Mouse (Mus musculus) midbrain, embryonic 13.5 days (tissue): ENCODE data around the gene Vhl. TPM values are rescaled to one million over a fixed set of nuclear protein-coding genes. Genes with fewer than 3 reads are reported as not detected.

ENCODE experiments used
- ATAC-seq: fragments of 200-750 bp; cut with Nextera tagmentation; 2 replicates; pipeline ENCODE4 v1.8.0; 2017; ENCODE audit warnings: mild to moderate bottlenecking, moderate TSS enrichment, moderate library complexity
- H3K27ac ChIP-seq: fragments of 300-500 bp; sonication (generic); 2 replicates; pipeline ENCODE4 v1.5.1; 2015; ENCODE audit warnings: inconsistent platforms, mild to moderate bottlenecking, moderate library complexity
- H3K27me3 ChIP-seq: fragments of 300-500 bp; sonication (generic); 2 replicates; pipeline ENCODE4 v1.6.1; 2015; ENCODE audit warnings: mild to moderate bottlenecking, inconsistent platforms
- H3K36me3 ChIP-seq: fragments of 300-500 bp; sonication (generic); 2 replicates; pipeline ENCODE4 v1.6.1; 2015; ENCODE audit warnings: mild to moderate bottlenecking, inconsistent platforms
- H3K4me1 ChIP-seq: fragments of 300-500 bp; sonication (generic); replicated peaks from 2 replicates; pipeline ENCODE4 v1.6.1; 2015; ENCODE audit warnings: inconsistent platforms
- H3K4me2 ChIP-seq: fragments of 300-500 bp; sonication (generic); replicated peaks from 2 replicates; pipeline ENCODE4 v1.6.1; 2015; ENCODE audit warnings: moderate library complexity, mild to moderate bottlenecking, inconsistent platforms
- H3K4me3 ChIP-seq: fragments of 300-500 bp; sonication (generic); replicated peaks from 2 replicates; pipeline ENCODE4 v1.5.1; 2015; ENCODE audit warnings: mild to moderate bottlenecking, inconsistent platforms
- H3K9ac ChIP-seq: fragments of 300-500 bp; sonication (generic); replicated peaks from 2 replicates; pipeline ENCODE4 v1.6.1; 2015; ENCODE audit warnings: mild to moderate bottlenecking, inconsistent platforms
- H3K9me3 ChIP-seq: fragments of 300-500 bp; sonication (generic); 2 replicates; pipeline ENCODE4 v1.6.1; 2016; ENCODE audit warnings: mild to moderate bottlenecking, inconsistent platforms
- WGBS: fragments of 180-500 bp; shearing (Covaris S2); methylation state at CpG from one replicate; pipeline ENCODE4 v1.1.7; 2015; 5-methylcytosine and 5-hydroxymethylcytosine counted together
- polyA plus RNA-seq: library from polyadenylated mRNA; unstranded; fragments of >200 nt; fragmentation: Nextera tagmentation; extraction: Ambion mirVana; gene quantifications from 2 replicates; pipeline ENCODE4 v1.2.1, GENCODE M21; 2015

Vhl gene
- polyA plus RNA-seq, 1 experiment from 2014 or later = 60.2 TPM

- Histone ChIP-seq H3K27me3 (no peaks in the 10 kb centered on the region), H3K4me1 (peaks cover 25% of the 10 kb centered on the region), H3K36me3 (0 out of 2 replicates have a peak, but pooled peaks cover 4% of the 10 kb centered on the region), H3K9ac (peak within 1 kb of the TSS; percentile 92), H3K9me3 (no peaks in the 10 kb centered on the region), H3K4me2 (peak within 1 kb of the TSS; percentile 85), H3K27ac (peak within 1 kb of the TSS; percentile 68), H3K4me3 (peak within 1 kb of the TSS; percentile 89)
- peak; percentile 94 for ATAC-seq
- under 1% methylated on average over 64 of the region's 65 CpGs for WGBS
Observed at GRCm38 (mm10) chr6:113604432-113605223, 19.1 kb upstream of the Vhl start, which contains the start of gene Brk1. Gene Brk1 (plus strand): TSS chr6:113604772.

- 3% methylated on average over 10 of the region's 10 CpGs for WGBS
- Histone ChIP-seq H3K36me3 (peaks cover 5% of the 10 kb centered on the region; the same call in 1 of the 2 replicates), H3K4me2 (peak overlapping the region; percentile 85), H3K27ac (peak overlapping the region; percentile 68), H3K27me3 (no peaks in the 10 kb centered on the region), H3K9ac (peak overlapping the region; percentile 92), H3K4me3 (peak overlapping the region; percentile 89), H3K9me3 (no peaks in the 10 kb centered on the region), H3K4me1 (peaks cover 24% of the 10 kb centered on the region)
- ATAC-seq = peak; percentile 19; the same call in 1 of the 2 replicates
Observed at GRCm38 (mm10) chr6:113605224-113605545, 18.6 kb upstream of the Vhl start.

DNA sequence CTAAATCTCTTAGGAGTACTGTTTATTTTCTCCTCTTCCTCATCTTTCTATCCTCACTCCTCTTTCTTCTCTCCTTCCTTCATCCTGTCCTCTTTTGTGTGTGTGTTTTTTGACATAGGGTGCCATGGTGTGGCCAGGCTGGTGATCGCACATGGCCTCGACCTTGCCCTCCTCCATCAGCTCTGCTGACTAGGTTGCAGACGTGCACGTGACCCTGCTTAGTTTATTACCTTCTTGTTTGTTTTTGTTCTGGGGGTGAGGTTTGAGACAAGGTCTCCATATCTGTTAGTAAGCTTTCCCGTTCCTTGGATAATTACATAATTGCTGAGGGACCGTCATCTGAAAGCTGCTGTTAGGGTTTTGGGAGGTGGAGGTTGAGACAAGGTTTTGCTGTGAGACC is 14.9 kb upstream of the Vhl start:
- Histone ChIP-seq H3K36me3 (peaks cover 18% of the 10 kb centered on the region), H3K27ac (no peak overlapping the region), H3K27me3 (no peaks in the 10 kb centered on the region), H3K4me2 (no peak overlapping the region), H3K4me3 (no peak overlapping the region), H3K9ac (no peak overlapping the region), H3K9me3 (no peaks in the 10 kb centered on the region), H3K4me1 (peaks cover 20% of the 10 kb centered on the region)
- WGBS = 89% methylated on average over 6 of the region's 6 CpGs
- ATAC-seq = no peak

GRCm38 (mm10) chr6:113609293-113609692 is 14.5 kb upstream of the Vhl start:
- Histone ChIP-seq H3K4me2 (no peak overlapping the region), H3K9ac (no peak overlapping the region), H3K27ac (no peak overlapping the region), H3K4me3 (no peak overlapping the region), H3K4me1 (peaks cover 20% of the 10 kb centered on the region), H3K27me3 (no peaks in the 10 kb centered on the region), H3K9me3 (no peaks in the 10 kb centered on the region), H3K36me3 (peaks cover 23% of the 10 kb centered on the region)
- ATAC-seq = no peak
- 94% methylated on average over 7 of the region's 7 CpGs for WGBS

DNA sequence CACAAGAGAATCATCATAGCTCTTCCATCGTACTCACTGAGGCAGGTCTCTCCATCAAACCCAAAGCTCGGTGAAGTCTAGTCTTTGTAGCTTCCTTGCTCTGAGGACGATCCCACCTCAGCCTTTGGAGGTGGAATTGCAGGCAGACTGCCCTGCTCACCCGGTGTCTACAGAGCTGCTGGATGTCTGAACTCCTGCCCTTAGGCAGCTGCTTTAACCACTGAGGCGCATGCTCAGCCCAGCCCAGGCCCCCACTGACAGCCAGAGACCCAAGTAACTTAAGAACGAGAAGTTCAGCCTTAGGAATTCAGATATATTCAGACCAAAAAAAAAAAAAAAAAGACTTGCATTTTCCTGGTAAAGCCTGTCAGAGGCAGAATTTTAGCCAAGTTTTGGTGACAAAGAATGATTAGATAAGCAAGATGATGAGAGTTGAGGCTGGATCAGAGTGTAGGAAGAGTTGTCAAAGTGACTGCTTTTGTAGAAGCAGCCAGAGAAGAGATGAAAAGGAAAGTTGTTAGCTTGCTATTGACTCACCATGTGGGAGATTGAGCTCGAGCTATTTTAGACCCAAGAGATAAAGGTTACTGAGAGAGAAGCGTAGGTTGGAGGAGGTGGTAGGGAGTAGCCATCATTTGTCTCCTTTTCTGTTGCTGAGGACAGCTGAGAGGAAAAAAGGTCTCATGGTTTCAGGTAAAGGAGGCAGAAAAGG is 11.3 kb upstream of the Vhl start:
- H3K9me3 ChIP-seq = no peaks in the 10 kb centered on the region
- H3K4me2 ChIP-seq = no peak overlapping the region
- WGBS = 96% methylated on average over 8 of the region's 8 CpGs
- peaks cover 50% of the 10 kb centered on the region for H3K36me3 ChIP-seq
- H3K27ac ChIP-seq = no peak overlapping the region
- H3K4me1 ChIP-seq = no peaks in the 10 kb centered on the region
- no peak overlapping the region for H3K9ac ChIP-seq
- no peak overlapping the region for H3K4me3 ChIP-seq
- H3K27me3 ChIP-seq = no peaks in the 10 kb centered on the region
- no peak for ATAC-seq

GRCm38 (mm10) chr6:113614152-113614551 is 9.6 kb upstream of the Vhl start:
- Histone ChIP-seq H3K9ac (no peak overlapping the region), H3K4me1 (no peaks in the 10 kb centered on the region), H3K9me3 (no peaks in the 10 kb centered on the region), H3K4me3 (no peak overlapping the region), H3K27me3 (no peaks in the 10 kb centered on the region), H3K4me2 (no peak overlapping the region), H3K27ac (no peak overlapping the region), H3K36me3 (peaks cover 62% of the 10 kb centered on the region)
- 97% methylated on average over 7 of the region's 7 CpGs for WGBS
- no peak for ATAC-seq

- Histone ChIP-seq H3K9me3 (no peaks in the 10 kb centered on the region), H3K4me3 (no peak overlapping the region), H3K27ac (no peak overlapping the region), H3K36me3 (peaks cover 62% of the 10 kb centered on the region), H3K9ac (no peak overlapping the region), H3K4me2 (no peak overlapping the region), H3K27me3 (no peaks in the 10 kb centered on the region), H3K4me1 (no peaks in the 10 kb centered on the region)
- 97% methylated on average over 8 of the region's 8 CpGs for WGBS
- no peak for ATAC-seq
Observed at GRCm38 (mm10) chr6:113614997-113615396, 8.8 kb upstream of the Vhl start.

DNA sequence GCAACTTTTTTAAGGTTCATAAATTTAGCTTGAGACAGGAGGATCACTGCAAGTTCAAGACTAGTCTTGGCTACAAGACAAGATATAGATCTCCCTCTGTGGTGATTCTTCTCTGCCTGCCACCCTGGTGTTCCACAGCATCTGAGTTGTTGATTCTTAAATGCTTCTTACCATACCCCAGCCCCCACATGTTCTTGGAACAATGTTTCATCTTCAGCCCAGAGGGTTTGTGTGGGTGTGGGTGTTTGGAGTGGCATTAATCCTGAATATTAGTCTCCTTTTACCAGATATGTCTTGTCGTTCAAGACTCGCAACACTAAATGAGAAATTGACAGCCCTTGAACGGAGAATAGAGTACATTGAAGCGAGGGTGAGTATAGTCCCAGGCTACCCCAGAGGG is 8.3 kb upstream of the Vhl start:
- no peaks in the 10 kb centered on the region for H3K27me3 ChIP-seq
- no peak overlapping the region for H3K4me2 ChIP-seq
- no peak overlapping the region for H3K9ac ChIP-seq
- 93% methylated on average over 4 of the region's 4 CpGs for WGBS
- H3K27ac ChIP-seq = no peak overlapping the region
- H3K4me3 ChIP-seq = no peak overlapping the region
- peaks cover 57% of the 10 kb centered on the region for H3K36me3 ChIP-seq
- H3K4me1 ChIP-seq = no peaks in the 10 kb centered on the region
- no peak for ATAC-seq
- H3K9me3 ChIP-seq = no peaks in the 10 kb centered on the region

- no peaks in the 10 kb centered on the region for H3K27me3 ChIP-seq
- H3K27ac ChIP-seq = peak overlapping the region; percentile 89
- H3K4me3 ChIP-seq = peak overlapping the region; percentile 74
- H3K9me3 ChIP-seq = no peaks in the 10 kb centered on the region
- WGBS = 74% methylated on average over 5 of the region's 5 CpGs
- H3K9ac ChIP-seq = peak overlapping the region; percentile 88; the same call in 1 of the 2 replicates
- peak overlapping the region; percentile 58 for H3K4me2 ChIP-seq
- peak; percentile 22; the same call in 1 of the 2 replicates for ATAC-seq
- peaks cover 15% of the 10 kb centered on the region for H3K36me3 ChIP-seq
- peaks cover 20% of the 10 kb centered on the region for H3K4me1 ChIP-seq
Observed at GRCm38 (mm10) chr6:113623386-113623785, 373 bp upstream of the Vhl start.

DNA sequence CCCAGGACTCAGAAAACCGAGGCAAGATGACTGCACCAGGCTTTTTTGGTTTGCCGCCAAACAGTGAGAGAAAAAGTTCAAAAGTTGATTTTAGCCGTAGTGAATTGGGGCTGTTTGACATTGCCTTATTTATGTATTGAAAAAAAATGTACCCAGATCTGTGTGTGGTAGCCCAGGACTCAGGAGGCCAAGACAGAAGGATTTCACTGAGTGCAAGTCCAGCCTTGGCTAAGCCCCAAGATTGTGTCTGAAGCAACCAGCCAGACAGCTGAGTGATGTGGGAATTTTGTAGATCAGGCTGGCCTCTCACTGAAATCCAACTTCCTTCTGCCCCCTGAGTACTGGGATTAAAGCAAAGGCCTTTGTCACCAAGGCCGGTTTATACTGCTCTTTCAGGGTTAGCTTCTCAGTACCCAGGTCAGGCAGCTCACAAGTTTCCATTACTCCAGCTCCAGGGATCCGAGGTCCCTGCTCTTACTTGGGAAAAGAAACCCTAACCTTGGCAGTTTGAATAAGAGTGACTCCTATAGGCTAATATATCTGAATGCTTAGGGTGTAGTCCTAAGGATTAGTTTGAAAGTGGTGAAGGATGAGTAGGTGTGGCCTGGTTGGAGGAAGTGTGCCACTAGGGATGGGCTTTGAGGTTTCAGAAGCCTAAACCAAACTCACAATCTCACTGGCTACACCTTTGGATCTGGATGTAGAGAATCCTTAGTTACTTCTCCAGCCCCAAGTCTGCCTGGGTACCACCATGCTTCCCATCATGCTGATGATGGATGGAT is 1.4 kb downstream of the Vhl start:
- 42% methylated on average over 5 of the region's 5 CpGs for WGBS
- ATAC-seq = no peak

DNA sequence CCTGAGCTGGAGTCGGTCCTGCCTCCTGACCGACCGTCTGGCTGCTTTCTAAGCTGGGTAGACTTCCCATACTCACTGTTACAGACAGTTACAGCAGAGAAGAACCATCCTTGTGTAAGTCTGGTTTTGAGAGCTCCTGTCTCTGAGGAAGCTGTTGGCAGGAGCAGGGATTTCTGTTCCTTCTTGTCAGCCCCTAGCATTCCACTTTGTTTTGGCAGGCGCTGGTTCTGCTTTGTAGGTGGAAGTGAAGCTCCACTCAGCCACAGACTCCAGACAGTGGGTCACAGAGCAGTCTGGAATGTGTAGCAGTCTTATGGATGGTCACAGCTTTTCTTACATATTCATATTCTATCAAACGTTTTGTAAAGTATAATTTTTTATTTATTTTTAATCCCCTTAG is 6.6 kb downstream of the Vhl start:
- Histone ChIP-seq H3K36me3 (peaks cover 66% of the 10 kb centered on the region), H3K4me3 (no peak overlapping the region), H3K27ac (no peak overlapping the region), H3K27me3 (no peaks in the 10 kb centered on the region), H3K4me1 (peaks cover 11% of the 10 kb centered on the region), H3K9ac (no peak overlapping the region), H3K9me3 (no peaks in the 10 kb centered on the region), H3K4me2 (no peak overlapping the region)
- WGBS = 84% methylated on average over 5 of the region's 5 CpGs
- no peak for ATAC-seq

More for the DNA sequence above, 1.4 kb downstream of the Vhl start:
- Histone ChIP-seq H3K9ac (peak overlapping the region; percentile 88), H3K27ac (0 out of 2 replicates have a peak overlapping the region, but pooled peaks have one; percentile 89), H3K9me3 (no peaks in the 10 kb centered on the region), H3K36me3 (peaks cover 28% of the 10 kb centered on the region), H3K27me3 (no peaks in the 10 kb centered on the region), H3K4me1 (peaks cover 20% of the 10 kb centered on the region), H3K4me3 (peak overlapping the region; percentile 74), H3K4me2 (peak overlapping the region; percentile 58)

DNA sequence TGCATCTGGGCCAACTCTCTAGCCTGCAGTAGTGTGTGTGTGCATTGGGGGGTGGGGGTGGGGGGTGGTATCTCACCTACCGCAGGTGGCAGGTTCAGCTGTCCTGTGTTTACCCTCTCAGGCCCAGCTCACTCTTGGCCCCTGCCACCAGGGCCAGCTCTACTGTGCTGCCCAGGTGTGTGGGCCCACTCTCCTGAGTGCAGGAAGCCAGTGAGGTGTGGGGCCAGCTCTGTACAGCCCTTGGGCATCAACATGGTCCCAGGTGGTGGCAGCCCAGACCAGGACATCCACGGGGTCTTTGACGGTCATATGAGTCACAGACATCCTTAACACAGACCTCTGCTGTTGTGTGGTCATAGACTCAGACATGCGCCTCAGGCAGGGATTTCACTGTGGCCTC is 9.1 kb downstream of the Vhl start:
- ATAC-seq = no peak
- Histone ChIP-seq H3K4me1 (no peaks in the 10 kb centered on the region), H3K36me3 (peaks cover 59% of the 10 kb centered on the region)

More for the DNA sequence above, 9.1 kb downstream of the Vhl start:
- Histone ChIP-seq H3K27ac (no peak overlapping the region), H3K9me3 (no peaks in the 10 kb centered on the region), H3K4me3 (no peak overlapping the region), H3K4me2 (no peak overlapping the region), H3K9ac (no peak overlapping the region), H3K27me3 (no peaks in the 10 kb centered on the region)
- WGBS = 100% methylated on average over 4 of the region's 4 CpGs
